Mouse (Mus musculus) hindbrain, embryonic 13.5 days (tissue): ENCODE measurements around the gene Gtf3c2. TPM values are rescaled to one million over a fixed set of nuclear protein-coding genes. Genes with fewer than 3 reads are reported as not detected.

Experiments
- ATAC-seq: fragments of 200-750 bp; cut with Nextera tagmentation; 2 replicates; pipeline ENCODE4 v1.8.0; 2017; ENCODE audit warnings: moderate TSS enrichment; ENCODE audit not compliant: low FRiP score
- H3K27ac ChIP-seq: fragments of 300-500 bp; sonication (generic); 2 replicates; pipeline ENCODE4 v1.5.1; 2015; ENCODE audit warnings: inconsistent platforms, mild to moderate bottlenecking, moderate library complexity
- H3K27me3 ChIP-seq: fragments of 300-500 bp; sonication (generic); 2 replicates; pipeline ENCODE4 v1.6.1; 2015; ENCODE audit warnings: mild to moderate bottlenecking, inconsistent platforms
- H3K36me3 ChIP-seq: fragments of 300-500 bp; sonication (generic); 2 replicates; pipeline ENCODE4 v1.6.1; 2015; ENCODE audit warnings: mild to moderate bottlenecking, inconsistent platforms
- H3K4me1 ChIP-seq: fragments of 300-500 bp; sonication (generic); replicated peaks from 2 replicates; pipeline ENCODE4 v1.6.1; 2015; ENCODE audit warnings: inconsistent platforms
- H3K4me2 ChIP-seq: fragments of 300-500 bp; sonication (generic); 2 replicates; pipeline ENCODE4 v1.6.1; 2015; ENCODE audit warnings: inconsistent platforms, mild to moderate bottlenecking, moderate library complexity
- H3K4me3 ChIP-seq: fragments of 300-500 bp; sonication (generic); 2 replicates; pipeline ENCODE4 v1.5.1; 2015; ENCODE audit warnings: mild to moderate bottlenecking, inconsistent platforms
- H3K9ac ChIP-seq: fragments of 300-500 bp; sonication (generic); 2 replicates; pipeline ENCODE4 v1.6.1; 2015; ENCODE audit warnings: mild to moderate bottlenecking, inconsistent platforms
- H3K9me3 ChIP-seq: fragments of 300-500 bp; sonication (generic); 2 replicates; pipeline ENCODE4 v1.6.1; 2016; ENCODE audit warnings: inconsistent platforms
- WGBS: fragments of 180-500 bp; shearing (Covaris S2); methylation state at CpG from one replicate; pipeline ENCODE4 v1.1.7; 2015; 5-methylcytosine and 5-hydroxymethylcytosine counted together
- polyA plus RNA-seq: library from polyadenylated mRNA; unstranded; fragments of >200 nt; fragmentation: Nextera tagmentation; extraction: Ambion mirVana; gene quantifications from 2 replicates; pipeline ENCODE4 v1.2.1, GENCODE M21; 2015

Gene Gtf3c2
- polyA plus RNA-seq, 1 experiment from 2014 or later, result 67.5 TPM

- ATAC-seq, result no peak
- Histone ChIP-seq H3K9me3 (peaks cover 5% of the 10 kb centered on the region), H3K9ac (no peak overlapping the region), H3K36me3 (peaks cover 73% of the 10 kb centered on the region), H3K27me3 (no peaks in the 10 kb centered on the region), H3K27ac (no peak overlapping the region), H3K4me2 (no peak overlapping the region), H3K4me3 (no peak overlapping the region), H3K4me1 (peaks cover 27% of the 10 kb centered on the region)
- 96% methylated on average over 2 of the region's 2 CpGs for WGBS
These were observed 23.9 kb upstream of the Gtf3c2 start for GRCm38 (mm10) chr5:31203866-31204265.

GRCm38 (mm10) chr5:31202933-31203332 is 23.0 kb upstream of the Gtf3c2 start:
- WGBS, result 86% methylated on average over 7 of the region's 7 CpGs
- Histone ChIP-seq H3K9ac (peak overlapping the region; percentile 57; the same call in 1 of the 2 replicates), H3K27ac (peak overlapping the region; percentile 89), H3K27me3 (no peaks in the 10 kb centered on the region), H3K4me1 (peaks cover 27% of the 10 kb centered on the region), H3K4me2 (peak overlapping the region; percentile 68), H3K4me3 (peak overlapping the region; percentile 62), H3K36me3 (peaks cover 82% of the 10 kb centered on the region), H3K9me3 (peaks cover 5% of the 10 kb centered on the region)
- ATAC-seq, result no peak

- Histone ChIP-seq H3K9ac (peak within 1 kb of the TSS; percentile 88), H3K4me3 (peak within 1 kb of the TSS; percentile 62), H3K4me1 (peaks cover 27% of the 10 kb centered on the region), H3K36me3 (peaks cover 82% of the 10 kb centered on the region), H3K4me2 (peak within 1 kb of the TSS; percentile 91), H3K27me3 (no peaks in the 10 kb centered on the region), H3K27ac (peak within 1 kb of the TSS; percentile 90), H3K9me3 (peaks cover 5% of the 10 kb centered on the region)
- peak; percentile 98 for ATAC-seq
- WGBS, result under 1% methylated on average over 53 of the region's 53 CpGs
These were observed 22.0 kb upstream of the Gtf3c2 start, which contains the start of gene Zfp513 for GRCm38 (mm10) chr5:31201742-31202590. Gene Zfp513, minus strand, starts transcription at chr5:31202303.

GRCm38 (mm10) chr5:31201042-31201741 is 21.2 kb upstream of the Gtf3c2 start:
- Histone ChIP-seq H3K4me1 (peaks cover 27% of the 10 kb centered on the region), H3K4me2 (peak overlapping the region; percentile 91), H3K9me3 (peaks cover 5% of the 10 kb centered on the region), H3K36me3 (peaks cover 83% of the 10 kb centered on the region), H3K4me3 (peak overlapping the region; percentile 62), H3K27me3 (no peaks in the 10 kb centered on the region), H3K27ac (peak overlapping the region; percentile 90), H3K9ac (peak overlapping the region; percentile 88)
- no peak for ATAC-seq
- WGBS, result 21% methylated on average over 13 of the region's 13 CpGs

- Histone ChIP-seq H3K9me3 (peaks cover 5% of the 10 kb centered on the region), H3K4me3 (peak overlapping the region; percentile 62), H3K27ac (no peak overlapping the region), H3K4me1 (peaks cover 27% of the 10 kb centered on the region), H3K27me3 (no peaks in the 10 kb centered on the region), H3K9ac (peak overlapping the region; percentile 88; the same call in 1 of the 2 replicates), H3K4me2 (peak overlapping the region; percentile 91), H3K36me3 (peaks cover 83% of the 10 kb centered on the region)
- WGBS, result 94% methylated on average over 27 of the region's 27 CpGs
- ATAC-seq, result no peak
These were observed 20.4 kb upstream of the Gtf3c2 start for GRCm38 (mm10) chr5:31200327-31200768.

GRCm38 (mm10) chr5:31199893-31200292 is 19.9 kb upstream of the Gtf3c2 start:
- H3K9ac ChIP-seq, result no peak overlapping the region
- H3K9me3 ChIP-seq, result peaks cover 5% of the 10 kb centered on the region
- no peak overlapping the region for H3K4me2 ChIP-seq
- 91% methylated on average over 9 of the region's 9 CpGs for WGBS
- no peak for ATAC-seq
- H3K27ac ChIP-seq, result no peak overlapping the region
- no peaks in the 10 kb centered on the region for H3K27me3 ChIP-seq
- peaks cover 83% of the 10 kb centered on the region for H3K36me3 ChIP-seq
- peak overlapping the region; percentile 62; the same call in 1 of the 2 replicates for H3K4me3 ChIP-seq
- H3K4me1 ChIP-seq, result peaks cover 27% of the 10 kb centered on the region

- H3K27me3 ChIP-seq, result no peaks in the 10 kb centered on the region
- H3K36me3 ChIP-seq, result peaks cover 82% of the 10 kb centered on the region
- no peak overlapping the region for H3K27ac ChIP-seq
- H3K4me1 ChIP-seq, result peaks cover 31% of the 10 kb centered on the region
- ATAC-seq, result no peak
- 0 out of 2 replicates have a peak overlapping the region, but pooled peaks have one; percentile 62 for H3K4me3 ChIP-seq
- H3K9ac ChIP-seq, result no peak overlapping the region
- H3K4me2 ChIP-seq, result no peak overlapping the region
- peaks cover 5% of the 10 kb centered on the region for H3K9me3 ChIP-seq
- 95% methylated on average over 19 of the region's 19 CpGs for WGBS
These were observed 19.5 kb upstream of the Gtf3c2 start for GRCm38 (mm10) chr5:31199321-31199892.

GRCm38 (mm10) chr5:31198616-31199320 is 18.8 kb upstream of the Gtf3c2 start:
- no peak for ATAC-seq
- no peaks in the 10 kb centered on the region for H3K27me3 ChIP-seq
- H3K4me1 ChIP-seq, result peaks cover 37% of the 10 kb centered on the region
- no peak overlapping the region for H3K9ac ChIP-seq
- H3K9me3 ChIP-seq, result peaks cover 5% of the 10 kb centered on the region
- H3K27ac ChIP-seq, result no peak overlapping the region
- peaks cover 76% of the 10 kb centered on the region for H3K36me3 ChIP-seq
- H3K4me3 ChIP-seq, result no peak overlapping the region
- H3K4me2 ChIP-seq, result no peak overlapping the region
- WGBS, result 82% methylated on average over 5 of the region's 5 CpGs

GRCm38 (mm10) chr5:31198170-31198569 is 18.2 kb upstream of the Gtf3c2 start:
- no peak for ATAC-seq
- Histone ChIP-seq H3K4me1 (peaks cover 38% of the 10 kb centered on the region), H3K4me3 (no peak overlapping the region), H3K36me3 (peaks cover 70% of the 10 kb centered on the region), H3K4me2 (no peak overlapping the region), H3K9ac (no peak overlapping the region), H3K27me3 (no peaks in the 10 kb centered on the region), H3K9me3 (peaks cover 5% of the 10 kb centered on the region), H3K27ac (no peak overlapping the region)
- 87% methylated on average over 9 of the region's 9 CpGs for WGBS

GRCm38 (mm10) chr5:31197072-31197471 is 17.1 kb upstream of the Gtf3c2 start:
- no peak overlapping the region for H3K4me3 ChIP-seq
- peaks cover 34% of the 10 kb centered on the region for H3K4me1 ChIP-seq
- no peak overlapping the region for H3K9ac ChIP-seq
- peaks cover 5% of the 10 kb centered on the region for H3K9me3 ChIP-seq
- H3K27ac ChIP-seq, result no peak overlapping the region
- H3K27me3 ChIP-seq, result no peaks in the 10 kb centered on the region
- ATAC-seq, result no peak
- peaks cover 62% of the 10 kb centered on the region for H3K36me3 ChIP-seq
- no peak overlapping the region for H3K4me2 ChIP-seq
- WGBS, result 93% methylated on average over 12 of the region's 12 CpGs

- Histone ChIP-seq H3K9ac (no peak overlapping the region), H3K9me3 (peaks cover 5% of the 10 kb centered on the region), H3K36me3 (peaks cover 64% of the 10 kb centered on the region), H3K27me3 (no peaks in the 10 kb centered on the region), H3K27ac (no peak overlapping the region), H3K4me2 (no peak overlapping the region), H3K4me1 (peaks cover 40% of the 10 kb centered on the region), H3K4me3 (no peak overlapping the region)
- WGBS, result 95% methylated on average over 10 of the region's 10 CpGs
- no peak for ATAC-seq
These were observed 16.3 kb upstream of the Gtf3c2 start for GRCm38 (mm10) chr5:31196207-31196606.
